Mouse (Mus musculus) kidney, postnatal 25 days (tissue): ENCODE data around the gene Nfkb1.

Experiments used
- DNase-seq, 2 experiments: peaks; one replicate each; pipeline ENCODE4 v3.0.0; 2021; ENCODE audit warnings: mixed read lengths in 2 of 2

Nfkb1 gene

GRCm38 (mm10) chr3:135699523-135700264 lies 8.3 kb upstream of the Nfkb1 start:
- DNase-seq: no peak

GRCm38 (mm10) chr3:135698466-135698975 lies 7.2 kb upstream of the Nfkb1 start:
- peak; percentile 81 to 83 for DNase-seq

- no peak for DNase-seq
Measured at GRCm38 (mm10) chr3:135696262-135696661, 4.9 kb upstream of the Nfkb1 start.

GRCm38 (mm10) chr3:135692999-135693398 lies 1.7 kb upstream of the Nfkb1 start:
- no peak for DNase-seq

GRCm38 (mm10) chr3:135690568-135691190 lies 668 bp downstream of the Nfkb1 start:
- DNase-seq: peak; percentile 46 to 66

GRCm38 (mm10) chr3:135689773-135690567 lies 1.4 kb downstream of the Nfkb1 start:
- no peak for DNase-seq

- no peak for DNase-seq
Measured at GRCm38 (mm10) chr3:135688970-135689772, 2.2 kb downstream of the Nfkb1 start.

GRCm38 (mm10) chr3:135687965-135688364 lies 3.4 kb downstream of the Nfkb1 start:
- DNase-seq: no peak

GRCm38 (mm10) chr3:135686419-135686818 lies 4.9 kb downstream of the Nfkb1 start:
- no peak for DNase-seq

- DNase-seq: no peak
Measured at GRCm38 (mm10) chr3:135683275-135683674, 8.1 kb downstream of the Nfkb1 start.

- DNase-seq: no peak
Measured at GRCm38 (mm10) chr3:135682240-135682639, 9.1 kb downstream of the Nfkb1 start.

- DNase-seq: no peak
Measured at GRCm38 (mm10) chr3:135681272-135681783, 10.0 kb downstream of the Nfkb1 start.

GRCm38 (mm10) chr3:135680213-135680843 lies 11.0 kb downstream of the Nfkb1 start:
- DNase-seq: no peak

- DNase-seq: no peak
Measured at GRCm38 (mm10) chr3:135677064-135677463, 14.3 kb downstream of the Nfkb1 start.

- DNase-seq: no peak
Measured at GRCm38 (mm10) chr3:135676364-135676763, 15.0 kb downstream of the Nfkb1 start.

- no peak for DNase-seq
Measured at GRCm38 (mm10) chr3:135675480-135675879, 15.9 kb downstream of the Nfkb1 start.

GRCm38 (mm10) chr3:135674716-135675392 lies 16.5 kb downstream of the Nfkb1 start:
- DNase-seq: peak; percentile 19 to 48

GRCm38 (mm10) chr3:135673695-135674094 lies 17.7 kb downstream of the Nfkb1 start:
- DNase-seq: no peak

- no peak for DNase-seq
Measured at GRCm38 (mm10) chr3:135673041-135673440, 18.3 kb downstream of the Nfkb1 start.

GRCm38 (mm10) chr3:135672135-135672534 lies 19.2 kb downstream of the Nfkb1 start:
- no peak for DNase-seq

GRCm38 (mm10) chr3:135670869-135671268 lies 20.5 kb downstream of the Nfkb1 start:
- DNase-seq: no peak
